Mouse (Mus musculus): ENCODE results near the gene Nlrc5.

Gene Nlrc5

DNA sequence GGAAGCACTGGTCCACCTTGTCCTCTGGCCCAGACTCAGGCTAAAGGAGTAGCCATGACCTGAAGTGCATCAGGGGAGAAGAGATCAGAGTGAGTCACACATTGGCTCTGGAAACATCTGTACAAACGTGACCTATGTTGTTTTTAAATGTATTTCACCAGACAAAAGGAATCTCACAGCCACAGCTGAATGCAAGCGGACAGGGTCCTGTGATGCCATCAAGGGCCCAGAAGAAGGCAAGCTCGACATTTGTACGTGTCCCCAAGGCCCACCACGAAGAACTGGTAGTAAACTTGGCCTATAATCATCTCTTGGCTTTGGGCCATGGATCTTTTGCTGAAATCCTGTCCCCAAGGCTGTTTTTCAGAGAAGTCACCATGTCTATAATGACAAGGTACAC lies 35.5 kb downstream of the Nlrc5 start:
- DNase-seq (ENCODE audit: low spot score in 2 of 2), result no peak

DNA sequence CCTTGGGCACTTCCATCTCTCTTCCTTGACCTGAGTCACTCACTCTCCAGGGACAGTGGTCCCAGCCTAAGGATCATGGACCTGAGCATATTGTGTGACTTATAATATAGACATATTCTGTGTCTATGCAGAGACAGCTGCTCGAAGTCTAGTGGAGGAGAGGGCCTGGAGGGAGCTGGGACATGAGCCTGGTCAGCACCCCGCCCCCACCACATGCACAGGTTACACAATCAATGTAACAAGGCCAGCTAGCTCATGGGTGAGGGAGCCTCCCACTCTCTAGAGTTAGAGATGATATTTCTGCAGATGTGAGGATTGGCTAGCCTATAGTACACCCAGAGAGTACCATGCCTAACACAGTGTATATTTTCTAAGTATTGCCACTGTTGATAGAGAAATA lies 36.6 kb downstream of the Nlrc5 start:
- DNase-seq (ENCODE audit: low spot score in 2 of 2), result no peak

DNA sequence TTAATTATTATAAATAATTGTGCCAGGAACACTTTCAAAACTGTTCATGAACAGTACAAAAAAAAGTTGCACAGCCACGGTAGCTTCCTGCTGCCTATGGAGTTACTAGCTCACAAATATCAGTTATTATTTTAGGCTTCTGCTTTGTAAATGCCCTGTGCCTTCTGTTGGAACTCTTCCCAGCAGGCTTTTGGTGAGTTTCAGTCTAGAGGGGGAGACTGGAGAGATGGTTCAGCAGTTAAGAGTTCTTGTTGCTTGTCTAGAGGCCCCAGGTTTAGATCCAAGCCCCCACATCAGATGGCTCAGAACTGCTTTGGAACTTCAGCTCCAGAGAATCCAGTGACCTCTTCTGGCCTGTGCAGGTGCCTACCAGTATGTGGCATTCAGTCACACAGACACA lies 37.1 kb downstream of the Nlrc5 start:
- no peak for DNase-seq (ENCODE audit: low spot score in 2 of 2)

DNA sequence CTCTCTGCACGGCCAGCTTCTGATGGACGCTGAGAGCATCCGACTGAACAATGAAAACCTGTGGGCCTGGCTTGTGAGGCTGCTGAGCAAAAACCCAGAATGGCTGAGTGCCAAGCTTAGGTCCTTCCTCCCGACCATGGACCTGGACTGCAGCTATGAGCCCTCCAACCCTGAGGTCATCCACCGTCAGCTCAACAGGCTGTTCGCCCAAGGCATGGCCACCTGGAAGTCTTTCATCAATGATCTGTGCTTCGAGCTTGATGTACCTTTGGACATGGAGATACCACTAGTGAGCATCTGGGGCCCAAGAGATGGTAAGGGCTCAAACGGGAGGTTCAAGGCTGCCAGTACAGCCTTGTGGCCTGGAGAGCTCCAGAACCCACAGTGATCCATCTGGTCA lies 38.6 kb downstream of the Nlrc5 start:
- DNase-seq (ENCODE audit: low spot score in 2 of 2), result no peak

DNA sequence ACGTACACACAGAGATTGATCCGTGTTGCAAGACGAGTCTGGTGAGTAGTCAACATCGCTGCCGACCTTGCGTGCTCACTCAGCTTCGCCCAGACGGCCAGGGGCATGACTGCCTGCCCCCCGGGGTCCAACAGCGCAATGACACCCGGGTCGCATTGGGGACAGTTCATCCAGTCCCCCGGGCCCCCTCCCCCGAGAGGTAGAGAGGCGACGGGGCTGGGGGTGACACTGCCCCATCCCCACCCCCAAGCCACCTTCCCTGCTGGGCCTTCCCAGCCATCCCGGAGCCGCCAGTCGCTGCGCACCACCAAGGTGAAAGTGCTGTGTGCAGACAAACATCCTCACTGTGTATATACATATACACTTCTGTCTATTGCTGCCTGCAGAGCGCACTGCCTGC lies 39.3 kb downstream of the Nlrc5 start:
- DNase-seq (ENCODE audit: low spot score in 2 of 2), result no peak

DNA sequence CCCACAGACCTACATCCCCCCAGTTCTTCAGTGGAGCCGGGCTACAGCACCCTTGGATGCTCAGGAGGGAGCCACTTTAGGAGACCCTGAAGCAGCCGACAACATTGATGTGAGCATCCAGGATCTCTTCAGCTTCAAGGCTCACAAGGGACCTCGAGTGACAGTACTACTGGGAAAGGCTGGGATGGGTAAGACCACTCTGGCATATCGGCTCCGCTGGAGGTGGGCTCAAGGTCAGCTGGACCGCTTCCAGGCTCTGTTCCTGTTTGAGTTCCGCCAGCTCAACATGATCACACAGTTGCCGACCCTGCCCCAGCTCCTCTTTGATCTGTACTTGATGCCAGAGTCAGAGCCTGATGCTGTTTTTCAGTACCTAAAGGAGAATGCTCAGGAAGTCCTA lies 41.6 kb downstream of the Nlrc5 start:
- DNase-seq (ENCODE audit: low spot score in 2 of 2), result peak in 1 of 2 experiments; percentile 2

DNA sequence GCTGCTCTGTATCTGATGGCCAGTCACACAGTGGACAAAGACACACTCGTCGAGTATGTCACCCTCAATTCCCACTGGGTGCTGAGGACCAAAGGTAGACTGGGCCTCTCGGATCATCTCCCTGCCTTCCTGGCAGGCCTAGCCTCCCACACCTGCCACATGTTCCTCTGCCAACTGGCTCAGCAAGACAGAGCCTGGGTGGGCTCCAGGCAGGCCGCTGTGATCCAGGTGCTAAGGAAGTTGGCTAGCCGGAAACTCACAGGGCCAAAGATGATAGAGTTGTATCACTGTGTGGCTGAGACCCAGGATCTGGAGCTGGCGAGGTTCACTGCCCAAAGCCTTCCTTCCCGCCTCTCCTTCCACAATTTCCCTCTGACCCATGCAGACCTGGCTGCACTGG lies 42.7 kb downstream of the Nlrc5 start:
- no peak for DNase-seq (ENCODE audit: low spot score in 2 of 2)

DNA sequence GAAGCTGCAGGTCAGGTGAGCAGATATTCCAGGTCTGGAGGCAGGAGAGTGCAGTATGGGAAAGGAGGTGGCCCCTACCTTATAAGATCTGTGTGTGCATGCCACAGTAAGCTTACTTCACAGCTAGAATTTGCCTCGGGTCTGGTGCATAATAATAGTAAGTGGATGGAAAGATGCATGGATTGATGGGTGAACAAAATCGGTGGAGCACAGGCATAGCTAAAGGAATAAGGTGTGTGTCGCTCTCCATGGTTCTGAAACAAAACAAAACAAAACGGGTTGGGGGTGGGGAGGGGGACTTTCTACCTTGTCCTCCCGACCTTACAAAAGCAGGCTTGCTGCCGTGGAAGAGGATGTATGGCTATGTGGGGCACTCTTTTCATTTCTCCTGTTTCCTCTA lies 47.9 kb downstream of the Nlrc5 start:
- DNase-seq (ENCODE audit: low spot score in 2 of 2), result no peak

DNA sequence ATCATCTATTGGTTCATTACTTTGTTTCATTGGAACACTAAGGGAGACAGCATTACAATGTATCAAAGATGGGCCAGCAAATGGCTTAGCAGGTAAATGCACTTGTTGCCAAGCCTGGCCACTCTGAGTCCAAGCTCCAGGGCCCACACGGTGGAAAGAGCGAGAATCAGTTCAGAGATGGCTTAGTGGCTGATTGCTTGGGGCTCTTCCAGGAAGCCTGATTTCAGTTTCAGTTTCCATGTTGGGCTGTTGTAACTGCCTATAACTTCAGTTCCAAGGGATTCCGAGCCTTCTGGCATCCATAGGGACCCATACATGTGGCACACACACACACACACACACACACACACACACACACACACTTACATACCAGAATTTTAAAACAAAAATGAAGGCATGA lies 51.1 kb downstream of the Nlrc5 start:
- no peak for DNase-seq (ENCODE audit: low spot score in 2 of 2)

DNA sequence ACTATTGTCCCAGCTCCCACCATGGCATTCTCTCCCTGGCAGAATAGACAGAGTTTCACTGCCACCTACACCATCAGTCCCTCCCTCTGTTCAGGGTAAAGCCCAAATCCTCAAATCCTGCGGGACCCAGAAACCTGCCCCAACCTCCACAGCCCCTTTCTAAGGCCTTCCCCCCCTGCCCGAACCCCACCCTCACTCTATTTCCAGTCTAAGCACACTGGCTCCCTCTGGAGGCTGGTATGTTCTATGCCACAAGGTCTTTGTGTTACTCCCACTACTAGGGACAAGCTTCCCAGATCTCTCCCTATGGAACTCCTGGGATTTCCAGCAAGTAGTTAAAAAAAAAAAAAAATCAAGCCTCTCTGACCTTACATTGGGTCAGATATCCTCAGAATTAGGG lies 51.7 kb downstream of the Nlrc5 start:
- no peak for DNase-seq (ENCODE audit: low spot score in 2 of 2)

DNA sequence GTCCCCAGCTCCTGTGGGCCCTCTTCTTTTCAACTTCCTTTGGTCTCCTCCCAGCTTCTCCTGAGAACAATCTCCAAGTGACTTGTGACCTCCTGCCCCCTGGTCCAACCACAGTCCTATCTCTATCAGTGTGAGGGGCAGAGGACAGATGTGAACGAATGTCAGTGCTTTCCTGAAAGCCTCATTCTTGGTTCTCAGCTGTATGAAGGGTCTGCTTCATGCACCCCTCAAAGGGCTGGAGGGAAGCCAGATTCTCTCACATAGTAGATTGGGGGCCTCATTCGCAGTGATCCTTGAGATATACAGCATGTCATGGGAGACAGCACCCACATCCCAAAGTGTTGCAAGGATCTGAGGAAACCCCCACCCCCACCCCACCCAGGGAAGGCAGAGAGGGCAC lies 53.9 kb downstream of the Nlrc5 start:
- DNase-seq (ENCODE audit: low spot score in 2 of 2), result no peak

DNA sequence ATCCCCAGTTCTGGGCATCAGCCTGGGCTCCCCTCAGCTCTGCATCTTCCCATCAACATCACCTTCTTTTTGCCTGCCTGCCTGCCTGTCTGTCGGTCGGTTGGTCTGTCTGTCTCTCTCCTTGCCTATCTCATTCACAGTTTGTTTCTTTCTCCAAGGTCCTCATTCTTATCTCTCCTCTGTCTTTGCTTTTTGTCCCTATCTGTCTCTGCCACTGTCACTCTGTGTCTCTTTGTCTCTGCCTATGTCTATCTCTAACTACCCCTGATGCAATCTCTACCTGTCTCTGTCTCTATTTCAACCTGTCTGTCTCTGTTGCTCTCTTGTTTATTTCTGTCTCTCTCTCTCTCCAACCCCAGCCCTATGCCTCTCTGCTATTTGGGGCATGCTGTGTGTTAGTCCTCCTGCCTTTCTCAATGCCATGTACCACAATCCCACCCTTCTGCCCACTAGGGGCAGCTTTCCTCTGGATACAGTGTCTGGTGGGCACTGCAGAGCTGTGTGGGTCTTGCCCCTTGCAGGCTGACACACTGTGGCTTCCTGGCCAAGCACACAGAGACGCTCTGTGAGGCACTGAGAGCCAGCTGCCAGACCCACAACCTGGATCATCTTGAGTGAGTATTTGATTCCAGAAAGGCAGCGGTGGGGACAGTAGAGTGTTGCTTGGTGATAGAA lies 55.8 kb downstream of the Nlrc5 start:
- no peak for DNase-seq (ENCODE audit: low spot score in 2 of 2)

DNA sequence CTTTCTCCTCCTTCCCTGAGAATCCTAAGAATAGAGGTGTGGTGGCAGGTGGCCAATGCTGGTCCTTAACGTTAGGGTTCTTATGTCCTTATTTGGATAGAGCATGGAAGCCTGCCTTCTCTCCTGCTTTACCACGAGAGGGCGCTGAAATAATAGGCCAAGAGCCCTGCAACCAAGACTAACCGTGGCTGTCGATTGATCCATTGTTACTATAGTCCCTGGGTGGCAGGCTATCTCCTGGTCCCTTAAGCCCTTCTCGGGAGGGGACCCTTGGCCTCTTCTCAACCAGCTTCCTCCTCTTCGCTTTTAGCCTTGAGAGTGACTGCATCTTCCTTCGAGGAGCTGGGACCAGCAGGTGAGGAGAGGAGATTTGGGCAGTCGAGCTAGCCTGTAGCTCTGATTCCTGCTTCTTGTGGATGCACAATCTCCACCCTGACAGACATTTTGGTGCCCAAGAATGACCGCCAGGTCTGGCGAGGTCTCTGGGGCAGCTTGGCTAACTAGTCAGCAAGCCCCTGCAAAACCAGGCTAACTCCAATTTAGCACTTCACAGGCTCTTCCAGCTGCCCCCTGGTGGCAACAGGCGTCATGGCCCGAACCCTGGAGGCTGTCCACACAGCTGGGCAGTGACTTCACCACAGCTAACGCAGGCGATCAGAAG lies 58.0 kb downstream of the Nlrc5 start:
- DNase-seq (ENCODE audit: low spot score in 2 of 2), result peak; percentile 53 to 62

DNA sequence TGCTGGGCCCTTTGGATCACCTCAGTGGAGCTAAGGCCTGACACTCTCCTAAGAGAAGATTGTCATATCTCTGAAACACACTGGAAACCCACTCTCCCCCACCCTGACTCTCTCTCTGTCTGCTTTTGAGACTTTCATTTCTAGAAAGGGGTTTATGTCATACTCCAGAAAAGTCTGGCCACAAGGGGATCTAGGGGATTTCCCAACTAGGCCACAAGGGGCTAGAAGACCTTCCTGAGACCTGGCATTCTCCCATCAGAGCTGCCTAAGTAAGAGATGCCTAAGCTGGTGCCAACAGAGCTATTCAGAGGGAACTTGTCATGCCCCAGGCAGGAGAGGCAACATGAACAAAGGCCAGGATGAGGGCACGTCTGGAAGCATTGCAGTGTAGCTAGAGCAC lies 59.1 kb downstream of the Nlrc5 start:
- DNase-seq (ENCODE audit: low spot score in 2 of 2), result no peak

DNA sequence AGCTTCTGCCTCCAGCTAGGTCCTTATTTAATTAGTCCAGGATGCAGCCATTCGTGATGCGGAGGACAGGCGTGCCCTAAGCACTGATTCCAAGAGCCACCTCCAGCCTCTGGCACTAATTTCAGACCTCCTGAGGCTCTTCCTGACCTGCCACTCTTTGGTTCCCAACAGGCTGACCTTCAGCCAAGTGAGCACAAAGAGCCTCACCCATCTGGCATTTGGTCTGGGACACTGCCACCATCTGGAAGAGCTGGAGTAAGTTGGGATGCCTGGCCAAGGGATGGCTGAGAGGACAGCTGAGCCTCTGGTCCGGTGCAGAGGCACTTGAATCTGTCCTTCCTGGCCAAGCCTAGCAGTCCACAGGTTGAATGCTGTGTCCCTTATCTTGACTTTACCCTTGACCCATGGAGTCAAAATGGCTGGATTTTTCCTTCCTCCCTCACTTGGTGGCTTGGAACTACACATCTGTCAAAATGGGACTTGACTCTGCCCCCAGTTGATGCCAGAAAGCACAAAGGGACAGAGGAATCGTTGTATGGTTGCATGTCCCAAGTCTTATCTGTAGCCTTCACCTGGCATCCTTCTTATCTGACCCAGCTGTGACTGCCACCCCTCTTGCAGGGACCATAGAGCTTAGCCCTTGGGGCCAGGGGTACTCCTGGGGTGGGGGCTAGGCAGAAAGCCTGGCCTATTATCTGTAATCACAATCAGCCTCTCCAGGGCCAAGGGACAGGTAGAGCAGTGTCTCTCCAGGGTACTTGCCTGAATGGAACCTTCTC lies 81.5 kb downstream of the Nlrc5 start:
- DNase-seq (ENCODE audit: low spot score in 2 of 2), result no peak

DNA sequence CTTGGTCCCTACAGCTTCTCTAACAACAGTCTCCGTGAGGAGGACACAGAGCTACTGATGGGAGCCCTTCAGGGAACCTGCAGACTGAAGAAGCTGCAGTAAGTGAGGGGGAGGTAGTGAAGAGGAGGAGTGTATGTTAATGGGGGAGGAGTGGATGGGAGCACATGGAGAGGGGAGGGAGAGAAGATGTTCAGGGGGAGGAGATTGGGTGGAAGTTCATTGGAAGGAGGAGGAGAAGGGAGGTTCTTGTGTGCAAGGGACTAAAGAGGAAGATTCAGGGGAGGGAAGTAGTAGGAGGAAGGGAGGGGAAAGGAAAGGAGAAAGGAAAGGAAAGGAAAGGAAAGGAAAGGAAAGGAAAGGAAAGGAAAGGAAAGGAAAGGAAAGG lies 82.0 kb downstream of the Nlrc5 start:
- no peak for DNase-seq (ENCODE audit: low spot score in 2 of 2)

DNA sequence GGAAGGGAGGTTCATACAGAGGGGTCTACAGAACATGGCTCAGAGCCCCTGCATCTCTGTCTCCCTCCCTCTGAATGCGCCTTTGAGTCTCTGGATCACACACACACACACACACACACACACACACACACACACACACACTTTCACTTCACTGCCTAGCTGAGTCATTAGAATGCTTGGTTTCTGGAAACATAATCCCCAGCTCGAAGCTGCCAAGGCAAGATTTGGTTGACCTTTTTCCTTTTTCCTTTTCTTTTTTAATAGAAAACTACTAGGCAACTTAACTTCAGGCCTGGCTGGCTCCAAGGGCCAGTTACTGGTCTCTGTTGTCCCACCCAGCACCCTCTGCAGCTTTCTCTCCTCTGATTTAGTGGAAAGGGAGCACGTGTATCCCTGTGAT lies 82.6 kb downstream of the Nlrc5 start:
- DNase-seq (ENCODE audit: low spot score in 2 of 2), result no peak

DNA sequence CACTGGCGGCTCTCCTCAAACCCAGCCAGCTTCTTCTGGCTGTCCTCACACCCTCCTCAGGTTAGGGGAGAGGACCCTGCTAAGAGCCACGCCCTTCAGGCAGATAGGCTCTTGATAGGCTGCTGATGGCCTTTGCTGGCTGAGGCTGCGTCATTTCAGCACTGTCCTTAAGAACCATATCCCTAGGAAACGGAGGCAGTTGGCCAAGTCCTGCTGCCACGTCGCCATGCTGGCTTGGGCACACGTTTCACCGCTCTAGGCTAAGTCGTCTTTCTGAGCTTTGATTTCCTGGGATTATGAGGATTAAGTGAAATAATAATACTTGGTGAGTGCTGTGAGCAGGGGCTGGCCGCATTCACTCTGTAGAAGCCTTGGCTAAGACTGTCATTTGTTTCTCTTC lies 84.2 kb downstream of the Nlrc5 start:
- DNase-seq (ENCODE audit: low spot score in 2 of 2), result no peak

DNA sequence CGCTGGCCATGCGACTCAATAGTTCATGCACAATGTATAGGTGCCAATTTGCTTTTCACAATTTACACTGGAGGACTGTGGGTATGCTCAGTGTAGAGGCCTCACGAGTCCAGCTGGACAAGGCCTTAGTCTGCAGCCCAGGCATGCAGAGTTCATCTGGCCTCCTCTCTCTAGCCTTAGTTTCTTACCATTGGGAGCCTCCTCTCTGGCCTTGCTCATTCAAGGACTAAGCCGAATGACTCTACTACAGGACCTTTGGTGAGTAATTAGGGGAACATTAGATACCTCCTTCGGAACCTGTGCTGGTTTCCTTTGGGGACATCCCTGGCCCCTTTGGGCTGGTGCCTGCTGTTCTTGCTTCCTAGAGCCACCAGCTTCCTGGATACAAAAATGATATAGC lies 84.9 kb downstream of the Nlrc5 start:
- no peak for DNase-seq (ENCODE audit: low spot score in 2 of 2)

DNA sequence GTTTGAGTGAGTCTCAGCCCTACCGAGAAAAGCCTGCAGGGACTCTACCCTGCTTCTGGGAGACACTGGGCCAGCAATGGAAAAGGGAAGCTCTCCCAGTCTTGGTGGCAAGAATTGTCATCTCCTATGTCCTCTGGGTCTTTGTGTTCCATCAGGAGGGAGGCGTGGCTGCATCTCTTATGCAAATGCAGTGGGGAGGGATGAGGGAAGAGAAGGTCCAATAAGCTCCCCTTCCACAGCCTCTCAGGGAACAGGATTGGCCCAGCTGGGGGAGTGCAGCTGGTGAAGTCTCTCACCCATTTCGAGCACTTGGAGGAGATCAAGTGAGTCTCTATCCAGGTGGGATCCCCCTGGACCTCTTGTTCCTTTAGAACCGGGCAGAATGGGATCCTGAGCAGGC lies 87.3 kb downstream of the Nlrc5 start:
- DNase-seq (ENCODE audit: low spot score in 2 of 2), result no peak

DNA sequence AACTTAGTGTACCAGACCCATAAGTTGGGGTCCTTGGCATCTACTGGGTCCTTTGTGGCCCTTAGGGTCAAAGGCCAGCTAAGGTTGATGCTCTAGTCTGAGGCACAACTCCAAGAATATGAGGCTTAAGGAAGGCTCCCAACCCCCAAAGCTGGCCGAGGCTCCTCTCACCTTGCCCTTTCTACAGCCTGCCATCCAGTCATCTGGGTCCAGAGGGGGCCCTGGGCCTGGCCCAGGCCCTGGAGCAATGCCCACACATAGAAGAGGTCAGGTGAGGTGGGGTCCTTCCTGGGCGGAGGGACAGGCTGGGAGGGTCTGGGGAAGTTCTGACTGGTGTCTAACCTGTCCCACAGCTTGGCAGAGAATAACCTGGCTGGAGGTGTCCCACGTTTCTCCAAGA lies 88.3 kb downstream of the Nlrc5 start:
- no peak for DNase-seq (ENCODE audit: low spot score in 2 of 2)

DNA sequence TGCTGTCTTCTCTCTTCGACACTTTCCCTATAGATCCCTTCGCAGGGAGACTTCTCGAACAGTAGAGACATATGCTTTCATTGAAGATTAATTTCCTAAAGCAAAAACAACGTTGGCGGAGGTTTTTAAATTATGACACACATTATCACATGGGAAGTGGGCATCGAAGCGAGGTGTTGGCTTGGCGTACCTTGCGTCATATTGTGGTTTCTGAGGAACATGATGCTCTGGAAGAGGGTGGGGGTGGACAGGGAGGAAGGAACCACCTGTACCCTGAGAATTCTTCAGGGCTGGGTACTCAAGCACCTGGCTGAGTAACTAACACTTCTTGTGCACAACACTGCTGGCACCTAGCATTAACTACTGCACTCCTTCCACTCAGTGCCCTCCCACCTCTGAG lies 90.4 kb downstream of the Nlrc5 start:
- no peak for DNase-seq (ENCODE audit: low spot score in 2 of 2)

DNA sequence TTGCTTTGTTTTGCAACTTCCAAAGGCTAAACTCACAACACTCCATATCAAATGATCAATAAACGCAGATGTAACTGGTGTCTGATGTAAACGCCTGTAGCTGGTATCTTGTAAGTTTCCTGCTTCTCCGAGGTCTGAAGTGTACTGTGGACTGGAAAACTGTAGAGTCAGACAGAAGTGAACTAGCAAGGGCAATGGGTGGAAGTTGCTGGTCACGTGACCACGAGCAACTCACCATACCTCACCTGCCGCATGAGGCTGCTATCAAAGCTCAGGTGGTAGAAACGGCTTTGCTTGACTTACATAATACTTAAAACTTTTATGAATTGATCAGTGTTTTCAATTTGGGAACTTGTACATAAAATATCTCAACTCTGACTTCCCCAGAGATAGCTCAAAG lies 93.0 kb downstream of the Nlrc5 start:
- no peak for DNase-seq (ENCODE audit: low spot score in 2 of 2)
